Mouse (Mus musculus): ENCODE data around the gene Prune2.
A peak's percentile ranks its signal among the peaks of the same experiment; 100 is the strongest.

The Prune2 gene

DNA sequence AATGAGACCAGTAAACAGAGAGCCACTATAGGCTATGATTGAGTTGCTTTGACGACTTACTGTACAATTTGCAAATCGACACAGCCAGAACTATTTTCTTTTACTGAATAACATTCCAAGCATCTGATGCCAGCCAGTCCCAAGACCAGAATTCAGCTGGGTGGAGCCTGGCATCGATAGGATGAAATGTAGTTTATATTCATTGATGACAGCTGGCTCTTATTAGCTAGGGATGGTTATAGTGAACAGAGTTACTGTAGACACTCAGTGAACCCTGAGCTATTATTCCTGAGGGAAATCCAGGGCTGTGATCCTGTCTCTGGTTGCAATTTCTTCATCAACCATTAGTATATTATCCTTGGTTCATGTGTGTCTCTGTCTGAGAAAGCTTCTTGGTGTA is 254.6 kb downstream of the Prune2 start:
- DNase-seq = no peak

DNA sequence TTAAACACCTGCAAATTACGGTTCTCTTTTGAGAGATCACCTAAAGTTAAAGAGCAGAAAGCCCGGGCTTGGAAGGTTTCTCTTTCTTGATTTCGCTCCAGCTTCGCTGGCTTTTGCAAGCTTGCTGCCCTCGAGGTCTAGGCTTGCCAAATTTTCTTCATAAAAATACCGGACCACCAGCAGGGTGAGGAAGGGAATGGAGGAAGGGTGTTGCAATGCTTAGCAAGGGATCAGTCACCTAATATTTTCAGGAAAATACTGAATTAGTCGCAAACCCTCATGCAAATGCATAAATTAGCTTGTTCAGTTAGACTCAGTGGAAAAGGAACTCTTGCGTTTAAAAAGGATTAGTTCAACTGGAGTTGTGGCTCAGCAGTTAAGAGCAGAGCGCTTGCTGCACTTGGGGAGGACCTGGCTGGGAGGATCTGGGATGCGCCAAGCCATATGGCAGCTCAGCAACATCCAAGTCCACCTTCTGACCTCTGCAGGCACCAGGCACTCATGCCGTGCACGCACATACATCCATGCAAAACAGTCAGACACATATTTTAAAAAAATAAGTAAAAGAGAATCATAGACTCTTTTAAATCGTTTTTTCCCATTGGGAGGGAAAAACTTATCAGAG is 259.1 kb downstream of the Prune2 start:
- DNase-seq = peak; percentile 51

DNA sequence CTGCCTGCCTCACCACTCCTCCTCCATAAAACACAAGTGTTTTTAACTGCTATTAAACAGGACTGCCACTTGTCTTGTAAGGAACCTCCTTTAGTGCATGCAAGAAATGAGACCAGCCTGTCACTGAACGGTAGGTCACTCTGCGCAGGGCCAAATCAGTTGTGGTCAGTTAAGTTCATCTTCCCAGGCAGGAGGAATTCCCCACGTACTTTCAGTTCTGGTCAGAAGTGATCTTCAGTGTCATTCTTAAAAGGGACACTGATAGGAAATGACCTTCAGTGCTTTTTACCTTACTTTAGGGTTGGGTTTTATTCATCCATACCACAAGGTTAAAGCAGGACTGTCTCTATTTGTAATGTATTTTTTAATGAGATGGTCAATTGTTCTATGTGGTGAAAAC is 262.3 kb downstream of the Prune2 start:
- no peak for DNase-seq

DNA sequence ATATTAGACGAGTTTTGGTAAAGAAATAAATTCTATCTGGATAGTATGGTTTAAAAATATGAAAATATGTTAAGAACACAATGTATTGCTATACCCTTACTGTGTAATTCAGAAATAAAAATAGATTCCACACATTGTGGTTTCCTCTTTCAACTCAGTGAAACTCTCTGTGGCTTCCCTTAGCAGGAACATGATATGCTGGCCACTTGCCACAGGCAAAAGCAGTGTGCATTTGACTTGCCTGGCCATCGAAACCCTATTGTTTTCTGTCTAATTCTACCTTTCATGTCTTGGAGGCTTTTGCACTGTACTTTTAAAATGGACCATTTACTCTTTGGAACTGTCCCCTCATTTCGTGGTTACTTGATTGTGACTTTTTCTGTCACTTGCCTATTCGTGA is 267.9 kb downstream of the Prune2 start:
- DNase-seq = no peak

DNA sequence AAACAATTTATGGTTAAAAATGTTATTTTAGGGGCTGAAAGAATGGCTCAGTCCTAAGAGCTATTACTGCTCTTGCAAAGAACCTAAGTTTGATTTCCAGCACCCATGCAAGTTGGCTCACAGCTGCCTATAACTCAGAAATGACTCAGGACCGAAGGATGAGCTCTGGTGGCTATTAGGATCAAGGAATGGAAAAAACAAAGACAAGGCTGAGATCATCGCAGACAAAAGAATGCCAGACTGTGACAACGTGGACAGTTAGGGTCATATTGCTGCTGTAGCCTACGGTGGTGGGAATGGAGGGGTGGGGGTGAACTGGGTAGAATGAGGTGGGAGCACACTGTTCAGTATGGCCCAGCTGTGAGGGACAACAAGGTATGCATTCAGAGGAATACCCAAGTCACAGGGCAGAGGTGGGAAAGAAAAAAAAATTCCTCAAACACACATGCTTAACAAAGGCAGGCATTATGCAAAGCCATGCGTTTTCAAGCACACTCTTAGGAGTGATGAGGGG is 269.7 kb downstream of the Prune2 start:
- DNase-seq = no peak

DNA sequence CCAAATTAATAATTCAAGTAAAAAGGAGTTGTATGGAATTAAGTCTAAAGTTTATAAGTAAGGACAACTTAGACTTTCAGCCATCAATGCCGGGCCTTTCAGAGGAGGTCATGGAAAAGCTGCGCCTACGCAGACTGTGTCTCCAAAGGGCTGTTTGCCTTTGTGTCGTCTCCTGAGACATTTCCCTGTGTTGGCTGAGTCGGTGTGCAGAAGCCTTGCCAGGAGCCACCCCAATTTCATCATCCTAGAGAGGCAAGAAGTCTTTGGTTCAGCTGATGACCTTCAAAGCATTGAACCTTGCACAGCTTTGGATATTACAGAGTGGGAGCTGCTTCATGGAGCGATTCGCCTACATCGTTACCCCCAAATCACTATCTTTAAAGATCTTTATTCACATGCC is 270.2 kb downstream of the Prune2 start:
- no peak for DNase-seq

DNA sequence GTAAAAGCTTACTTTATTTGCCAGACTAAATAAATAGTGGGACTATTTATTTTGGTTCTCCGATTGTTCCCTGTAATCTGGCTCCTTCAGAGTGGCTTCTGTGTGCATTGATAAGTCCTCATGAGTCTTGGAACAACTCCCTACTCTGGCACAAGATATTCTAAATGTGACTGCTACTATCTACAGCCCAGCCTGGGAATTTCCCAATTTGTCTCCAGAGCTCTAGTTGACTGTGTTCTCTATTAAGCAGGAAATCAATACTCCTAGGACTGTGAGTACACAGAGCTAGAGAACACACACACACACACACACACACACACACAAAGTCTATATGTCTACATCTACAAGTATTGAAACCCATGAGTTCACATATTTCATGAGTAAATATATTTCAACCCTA is 274.1 kb downstream of the Prune2 start:
- DNase-seq = no peak

DNA sequence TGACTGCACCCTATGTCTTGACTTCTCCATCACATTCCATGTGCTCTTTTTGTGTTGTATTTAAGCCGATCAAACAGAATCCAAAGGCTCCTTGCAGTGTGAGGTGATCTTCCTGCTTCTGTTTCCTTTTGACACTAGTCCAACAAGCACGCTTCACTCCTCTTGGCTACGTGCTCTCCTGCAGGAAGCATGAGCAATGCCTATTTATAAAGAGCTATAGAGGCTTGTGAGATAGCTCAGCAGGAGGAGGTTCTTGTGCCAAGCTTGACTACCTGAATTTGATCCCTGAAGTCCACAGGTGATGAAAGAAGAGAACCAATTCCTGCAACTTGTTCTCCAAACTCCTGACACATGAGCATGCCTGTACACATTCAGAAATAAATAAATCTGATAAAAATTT is 282.6 kb downstream of the Prune2 start:
- peak; percentile 71 for DNase-seq

DNA sequence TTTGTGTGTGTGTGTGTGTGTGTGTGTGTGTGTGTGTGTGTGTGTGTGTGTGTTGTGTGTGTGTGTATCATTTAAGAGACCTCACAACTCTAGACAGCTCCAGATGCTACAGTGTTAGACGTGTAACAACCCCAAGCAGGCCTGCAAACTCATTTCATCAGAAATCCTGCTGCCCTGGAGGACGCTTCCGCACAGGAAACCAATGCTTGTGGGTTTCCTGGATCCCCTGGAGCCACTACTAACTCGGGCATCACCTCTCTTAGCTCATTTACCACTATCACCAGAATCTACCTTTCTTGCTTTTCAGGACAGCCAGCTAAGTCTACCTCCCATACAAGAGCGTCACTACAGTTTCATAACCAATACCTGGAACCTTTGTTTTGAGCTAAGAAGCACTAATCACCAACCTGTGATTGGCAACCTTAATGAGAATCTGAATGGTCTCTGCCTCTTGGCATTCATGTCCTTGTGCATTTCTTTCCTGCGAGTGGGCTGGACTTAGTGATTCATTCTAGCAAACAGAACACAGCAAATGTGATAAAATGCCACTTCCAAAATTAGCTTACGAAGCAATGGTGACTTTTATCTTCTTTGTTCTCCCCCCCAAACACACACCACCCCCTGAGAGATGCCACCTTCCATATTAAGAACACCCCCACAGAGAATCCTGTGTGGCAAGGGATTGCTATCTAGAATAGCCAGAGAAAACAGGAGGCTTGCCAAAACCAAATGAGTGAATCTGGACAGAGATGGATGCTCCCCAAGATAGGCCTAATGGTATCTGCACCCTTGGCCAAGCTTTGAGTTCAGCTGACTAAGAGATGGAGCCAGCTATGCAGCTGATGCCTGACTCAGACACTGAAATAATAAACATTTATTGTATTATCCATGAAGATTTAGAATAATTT is 284.5 kb downstream of the Prune2 start:
- DNase-seq = peak; percentile 71

DNA sequence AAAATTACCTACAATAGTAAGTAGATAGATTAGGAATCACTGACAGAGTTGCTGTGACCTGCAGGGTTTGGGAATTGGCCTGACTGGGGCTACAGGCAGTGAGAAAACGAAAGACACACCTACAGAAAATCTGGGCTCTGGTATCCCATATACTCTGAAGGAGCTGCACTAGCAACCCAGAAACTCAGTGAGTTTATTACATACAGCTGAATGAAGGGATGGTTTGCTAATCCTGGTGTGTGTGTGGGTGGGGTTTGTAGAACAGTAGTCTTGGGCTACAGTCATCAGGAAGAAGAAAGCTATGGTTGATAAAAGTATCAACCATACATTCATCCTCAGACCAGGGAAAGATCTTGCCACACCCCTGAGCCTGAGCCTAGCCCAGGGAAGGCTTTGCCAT is 285.3 kb downstream of the Prune2 start:
- DNase-seq = no peak

DNA sequence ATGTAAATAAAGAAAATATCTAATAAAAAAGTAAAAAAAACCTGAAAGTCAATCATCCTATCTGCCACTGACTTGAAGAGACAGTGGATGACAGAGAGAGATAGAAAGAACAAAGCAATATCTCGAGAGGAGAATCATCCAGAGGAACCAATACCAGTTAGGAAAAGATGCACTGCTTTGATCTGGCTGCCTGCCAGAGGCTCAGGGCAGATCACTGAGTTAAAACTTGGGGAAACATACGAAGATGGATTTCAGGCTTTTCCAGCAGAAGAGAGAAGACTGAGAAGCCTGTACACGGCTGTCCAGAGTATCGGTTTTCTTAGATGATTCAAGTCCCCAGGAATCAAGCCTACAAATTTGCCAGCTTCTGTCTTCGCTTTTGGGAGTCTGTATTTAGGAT is 287.0 kb downstream of the Prune2 start:
- DNase-seq = no peak

DNA sequence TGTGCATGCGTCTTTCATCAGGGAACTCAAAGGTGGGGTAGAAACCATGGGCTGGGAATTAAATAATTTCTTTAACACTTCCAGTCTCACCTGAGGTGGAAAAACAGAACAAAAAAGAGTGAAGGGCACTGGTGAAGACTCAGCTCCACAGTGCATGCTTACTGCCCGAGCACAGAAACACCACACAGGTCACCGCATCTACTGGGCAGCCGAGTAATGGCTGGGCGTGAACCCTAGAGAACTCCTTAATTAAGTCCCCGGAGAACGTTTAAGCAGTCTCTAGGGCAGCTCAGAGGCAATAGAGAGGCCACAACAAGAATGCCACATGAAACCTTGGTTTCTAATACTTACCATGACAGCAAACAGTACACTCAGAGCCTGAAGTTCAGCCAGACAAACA is 288.6 kb downstream of the Prune2 start:
- no peak for DNase-seq

DNA sequence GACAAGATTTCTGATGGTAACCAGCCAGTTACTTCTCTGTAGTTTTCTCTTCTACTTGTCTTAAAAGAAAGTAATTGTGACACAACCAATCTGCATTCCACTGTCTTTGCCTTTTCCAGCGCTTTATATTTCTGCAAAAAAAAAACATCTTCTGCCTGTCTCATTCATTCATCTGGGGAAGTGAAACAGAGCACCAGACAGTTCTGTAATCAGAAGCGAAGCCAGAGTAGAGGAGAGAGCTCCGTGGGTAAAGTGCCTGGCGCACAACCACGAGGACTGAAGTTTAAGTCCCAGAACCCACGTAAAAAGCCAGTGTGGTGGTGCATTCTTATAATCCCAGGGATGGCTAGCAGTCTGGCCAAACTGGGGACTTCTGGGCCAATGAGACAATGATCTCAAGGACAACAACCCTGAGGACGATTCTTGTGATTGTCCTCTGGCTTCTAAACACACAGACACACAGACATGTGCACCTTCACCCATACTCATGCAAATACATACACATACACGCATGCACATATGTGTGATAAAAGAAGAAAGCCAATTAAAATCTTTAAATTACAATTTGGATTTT is 291.5 kb downstream of the Prune2 start:
- no peak for DNase-seq

DNA sequence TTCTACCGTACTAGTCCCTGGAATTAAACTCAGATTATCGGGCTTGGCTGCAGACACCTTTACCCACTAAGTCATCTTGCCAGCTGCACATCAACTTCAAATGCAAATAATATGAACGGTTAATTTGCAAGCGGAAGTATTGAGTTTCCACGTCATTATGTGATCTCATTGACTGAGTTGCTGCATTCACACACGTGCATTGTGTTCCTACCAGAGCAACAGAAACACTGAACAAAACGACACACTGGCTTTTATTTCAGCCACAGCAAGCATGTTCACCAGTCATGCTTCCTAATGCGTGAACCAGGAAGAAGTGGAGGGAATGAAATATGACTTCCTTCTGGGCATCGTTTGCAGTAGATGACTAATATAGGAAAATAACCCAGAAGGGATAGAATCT is 293.8 kb downstream of the Prune2 start:
- no peak for DNase-seq

DNA sequence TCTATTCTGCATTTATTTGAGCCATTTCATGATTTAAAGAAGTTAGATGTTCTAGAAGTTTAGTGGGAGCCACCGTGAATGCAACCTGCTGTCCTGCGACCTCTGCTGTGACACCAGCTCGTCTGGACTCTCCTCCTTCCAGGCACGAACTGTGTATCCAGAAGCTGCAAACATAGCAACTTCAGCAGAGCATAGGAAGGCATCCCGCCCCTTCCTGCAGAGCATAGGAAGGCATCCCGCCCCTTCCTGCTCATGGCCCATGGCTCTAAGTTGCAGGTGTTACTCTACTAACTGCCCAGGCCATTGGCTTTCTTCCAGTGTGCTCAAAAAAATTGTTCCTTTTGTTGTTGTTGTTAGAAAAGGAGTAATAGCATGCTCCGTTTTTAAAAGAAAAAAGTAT is 294.9 kb downstream of the Prune2 start:
- no peak for DNase-seq

DNA sequence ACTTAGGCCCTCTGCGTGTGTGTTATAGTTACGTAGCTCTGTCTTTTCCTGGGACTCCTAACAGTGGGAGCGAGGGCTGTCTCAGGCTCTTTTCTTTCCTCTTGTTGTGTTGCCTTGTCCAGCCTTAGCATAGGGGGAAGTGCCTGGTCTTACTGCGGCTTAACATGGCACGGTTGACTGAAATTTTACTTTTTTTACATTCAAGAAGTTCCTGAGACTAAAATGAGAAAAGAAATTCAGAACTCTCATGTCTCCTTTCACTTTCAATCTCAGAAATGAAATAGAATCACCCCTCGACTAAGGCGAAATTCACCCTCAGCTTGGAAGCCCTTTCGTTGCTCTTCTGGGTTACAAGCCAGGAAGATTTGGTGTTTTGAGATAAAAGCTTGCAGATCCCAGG is 295.5 kb downstream of the Prune2 start:
- no peak for DNase-seq

DNA sequence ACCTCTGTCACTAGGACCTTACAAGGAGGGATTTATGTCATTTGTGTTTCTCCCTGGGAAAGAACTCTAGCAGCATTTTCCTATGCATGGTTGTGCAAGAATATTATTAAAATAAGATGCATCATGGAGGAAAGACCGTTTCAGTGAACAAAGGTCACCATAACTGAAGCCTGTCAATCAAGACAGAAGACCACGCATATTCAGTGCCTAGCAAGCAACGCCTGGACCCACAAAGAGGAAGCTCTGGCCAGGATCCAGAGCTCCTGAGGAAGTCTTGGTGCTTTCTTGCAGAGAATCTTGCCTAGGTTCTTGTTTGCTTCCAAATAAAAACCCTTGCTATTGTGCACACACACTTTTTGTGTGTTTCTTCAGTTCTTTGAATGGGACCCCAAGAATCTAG is 296.9 kb downstream of the Prune2 start:
- no peak for DNase-seq

DNA sequence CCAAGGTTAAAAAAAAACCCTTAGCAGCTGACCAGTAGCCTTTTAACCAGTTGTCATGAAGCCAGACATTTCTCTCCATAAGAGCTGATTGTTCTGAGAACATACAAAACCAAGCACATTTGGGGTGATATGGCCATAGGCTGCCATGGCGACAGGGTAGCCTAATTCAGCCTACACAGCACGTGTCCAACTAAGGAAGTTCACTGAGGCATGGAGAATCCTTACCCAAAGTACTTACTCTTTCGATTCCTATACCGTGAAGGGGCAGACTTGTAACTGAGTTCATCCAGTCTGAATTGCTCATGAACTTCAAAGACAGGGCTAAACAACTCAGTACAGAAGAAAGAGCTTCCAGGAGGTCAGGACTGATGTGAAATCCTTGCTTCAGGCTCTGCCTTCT is 299.6 kb downstream of the Prune2 start:
- DNase-seq = no peak

DNA sequence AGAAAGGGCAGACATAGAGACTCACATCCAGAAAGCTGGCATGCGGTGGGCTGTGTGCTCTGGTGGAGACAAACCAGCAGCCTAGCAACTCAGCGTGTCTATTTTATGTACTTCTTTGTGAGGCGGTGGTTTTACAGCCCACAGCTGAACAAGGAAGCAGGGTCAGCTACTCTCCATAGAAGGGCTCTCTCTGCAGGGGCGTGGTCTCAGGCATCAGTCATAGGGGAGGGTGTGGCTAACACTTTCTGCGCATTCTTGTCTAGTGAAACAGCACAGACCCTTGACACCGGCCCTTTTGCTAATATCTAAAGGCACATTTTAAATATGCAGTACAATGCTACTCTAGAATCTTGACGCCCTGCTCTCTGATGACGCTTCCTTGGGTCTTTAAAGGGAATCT is 300.5 kb downstream of the Prune2 start:
- DNase-seq = no peak

DNA sequence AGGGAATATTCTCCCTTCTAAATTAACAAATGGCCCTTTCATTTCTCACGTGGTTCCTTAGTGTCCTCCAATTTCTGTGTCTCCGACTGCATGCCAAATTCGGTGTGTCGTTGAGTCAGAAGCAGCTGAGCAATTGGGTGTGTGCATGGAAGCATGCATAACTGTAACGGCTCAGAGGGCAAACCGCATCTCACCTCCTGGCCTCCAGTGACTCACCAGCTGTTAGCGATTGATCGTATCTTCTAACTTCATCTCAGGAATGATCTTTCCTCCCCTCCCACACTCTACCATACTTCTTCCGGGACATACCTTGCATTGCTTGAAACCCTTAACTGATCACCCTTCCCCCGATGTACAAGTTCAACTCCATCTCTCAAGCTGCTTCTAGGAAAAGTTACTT is 300.9 kb downstream of the Prune2 start:
- DNase-seq = no peak

DNA sequence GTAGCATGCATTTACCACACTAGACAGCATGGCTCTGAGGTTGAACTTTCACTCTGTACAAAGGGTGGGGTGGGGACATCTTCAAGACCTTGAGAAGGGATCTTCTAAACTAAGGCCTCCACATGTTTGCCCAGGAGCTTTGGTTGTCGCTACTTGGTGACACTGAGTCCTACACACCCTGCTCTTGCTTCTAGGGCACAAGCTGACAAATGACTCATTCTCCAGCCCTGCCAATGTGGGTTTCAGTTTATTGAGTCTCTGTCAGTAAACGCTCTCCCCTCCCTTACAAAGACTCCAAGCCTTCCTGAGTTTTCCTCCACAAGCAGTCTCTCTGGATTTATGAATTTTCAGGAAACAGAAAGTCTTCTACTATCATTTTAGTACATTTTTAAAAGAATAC is 307.3 kb downstream of the Prune2 start:
- DNase-seq = no peak

DNA sequence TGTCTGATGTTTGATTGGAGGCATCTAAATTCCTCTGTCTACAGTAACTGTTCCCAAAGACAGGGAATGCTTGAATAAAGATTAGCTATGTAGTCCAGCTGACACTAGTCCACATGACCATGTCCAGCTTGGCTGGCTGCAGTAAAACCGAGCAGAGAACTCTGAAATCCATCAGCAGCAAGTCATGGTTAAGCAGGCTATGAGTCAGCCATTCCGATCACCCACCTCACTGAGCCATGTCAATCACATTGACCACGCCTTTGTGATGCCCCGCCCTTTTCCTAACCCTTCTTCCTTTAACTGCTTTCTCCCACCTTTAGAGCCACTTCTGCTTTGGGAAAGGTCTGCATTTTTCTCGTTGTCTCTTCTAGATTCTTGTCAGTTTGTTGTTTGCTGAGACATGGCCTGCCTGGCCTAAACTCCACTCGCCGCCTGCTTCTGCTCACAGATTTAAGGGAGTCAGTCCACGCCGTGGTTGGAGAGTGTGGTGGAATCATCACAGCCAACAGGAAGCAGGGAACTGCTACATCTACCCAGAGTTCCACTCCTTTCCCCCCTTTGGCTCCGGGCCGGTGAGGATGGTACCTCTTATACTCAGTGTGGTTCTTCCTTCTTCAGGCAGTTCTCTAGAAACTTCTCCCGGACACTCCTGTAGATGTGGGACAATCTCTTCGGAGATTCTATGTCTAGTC is 307.9 kb downstream of the Prune2 start:
- no peak for DNase-seq

DNA sequence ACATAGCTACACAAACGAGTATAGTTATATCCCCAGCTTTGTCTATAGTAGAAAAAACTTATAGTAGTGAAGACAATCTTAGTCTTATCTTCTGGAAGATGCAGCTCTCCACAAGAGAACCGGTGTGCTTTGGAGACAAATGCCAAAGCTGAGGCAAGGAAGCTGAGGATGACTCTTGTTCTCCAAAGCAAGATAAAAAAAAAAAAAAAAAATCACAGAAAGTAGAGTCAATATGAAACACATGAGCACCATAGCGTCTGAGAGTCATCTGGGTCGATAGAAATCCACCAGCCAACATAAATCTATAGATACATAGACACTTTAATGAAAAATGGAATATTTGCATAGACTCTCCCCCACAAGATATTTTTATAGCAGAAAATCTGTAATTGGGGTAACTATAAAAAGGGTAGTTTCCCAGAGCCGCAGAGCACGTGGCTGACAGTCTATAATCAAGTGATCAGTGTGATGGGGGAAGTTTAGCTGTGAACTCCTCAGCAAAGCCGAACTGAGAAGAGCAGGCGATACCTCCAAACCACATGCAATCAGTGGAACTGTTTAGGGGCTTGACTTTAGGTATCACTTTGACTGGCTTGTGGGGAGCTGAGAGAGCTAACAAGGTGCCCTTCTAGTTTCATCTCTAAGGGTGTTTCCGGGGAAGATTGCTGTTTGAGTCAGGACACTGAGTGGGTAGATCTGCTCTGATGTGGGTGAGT is 308.7 kb downstream of the Prune2 start:
- DNase-seq = no peak
